In genomic region chr17:28088718-28089117, GRCm38 (mm10) we compare ENCODE assay signal across 19 mouse cellular contexts. TPM values are rescaled to one million over a fixed set of nuclear protein-coding genes. Genes with fewer than 3 reads are reported as not detected.
"Had no signal": no experiment of that assay in that cellular context is flagged by ENCODE, and none has a peak within 500 bp of the region (broad histone marks: within the 10 kb centered on the region; RNA-seq: fewer than 3 reads in every experiment).

No protein-coding gene starts in this region.

- H3K4me2 ChIP-seq: liver, embryonic 13.5 days; midbrain, embryonic 12.5 days; midbrain, embryonic 15.5 days; neural tube, embryonic 13.5 days had no signal

- H3K36me3 ChIP-seq: liver, embryonic 13.5 days; midbrain, embryonic 12.5 days; midbrain, embryonic 15.5 days; neural tube, embryonic 13.5 days had no signal

- H3K27ac ChIP-seq: kidney, postnatal 0 days; layer of hippocampus, adult 2 months; liver, embryonic 13.5 days; midbrain, embryonic 12.5 days; midbrain, embryonic 15.5 days; neural tube, embryonic 13.5 days; stomach, postnatal 0 days had no signal

- H3K9ac ChIP-seq: liver, embryonic 13.5 days; midbrain, embryonic 12.5 days; midbrain, embryonic 15.5 days; neural tube, embryonic 13.5 days had no signal

- H3K9me3 ChIP-seq: midbrain, embryonic 12.5 days; midbrain, embryonic 15.5 days had no signal

- DNase-seq: kidney, postnatal 25 days; layer of hippocampus, adult 9-11 months; liver, embryonic 13.5 days; lung, adult 2 months; lung, postnatal 14 days; lung, postnatal 4 days; right cerebral cortex, postnatal 4 days; thymus, adult 2 months; thymus, postnatal 14 days; thymus, postnatal 4 days had no signal

- H3K27me3 ChIP-seq: liver, embryonic 13.5 days; midbrain, embryonic 15.5 days; neural tube, embryonic 13.5 days had no signal

- ATAC-seq: midbrain, embryonic 15.5 days had no signal

- H3K4me3 ChIP-seq: layer of hippocampus, adult 2 months; liver, embryonic 13.5 days; midbrain, embryonic 12.5 days; midbrain, embryonic 15.5 days; myocyte; neural tube, embryonic 13.5 days had no signal

RNA-seq across cellular contexts. Expression of gene Tcp11, which starts 8.3 kb away (rescaled TPM):
- total RNA-seq: liver, adult 2 months had no signal
- polyA plus RNA-seq: liver, adult 2 months; myocyte had no signal

RNA-seq across cellular contexts. Expression of gene Scube3, which starts 53.2 kb away (rescaled TPM):
- total RNA-seq: liver, adult 2 months; megakaryocyte-erythroid progenitor cell, adult 5-6 weeks had no signal
